Mouse (Mus musculus) megakaryocyte, embryonic 14.5 days (primary cell): ENCODE data around the gene Tmem138. TPM values are rescaled to one million over a fixed set of nuclear protein-coding genes. Genes with fewer than 3 reads are reported as not detected.

Source experiments
- H3K27me3 ChIP-seq: replicated peaks from 2 replicates; pipeline ENCODE3; 2012; ENCODE audit warnings: inconsistent platforms
- H3K36me3 ChIP-seq: replicated peaks from 2 replicates; pipeline ENCODE3; 2012; ENCODE audit warnings: low read length, inconsistent platforms, mixed read lengths
- H3K4me1 ChIP-seq: 2 replicates; pipeline ENCODE4 v1.6.1; 2012; ENCODE audit warnings: inconsistent platforms
- H3K4me3 ChIP-seq: replicated peaks from 2 replicates; pipeline ENCODE3; 2012; ENCODE audit warnings: moderate library complexity, mild to moderate bottlenecking, inconsistent platforms
- H3K9me3 ChIP-seq: 2 replicates; pipeline ENCODE4 v1.6.1; 2012; ENCODE audit warnings: inconsistent platforms
- FLI1 ChIP-seq: IDR thresholded peaks from 2 replicates; pipeline ENCODE4 v1.6.1; 2012; ENCODE audit warnings: low read length, inconsistent platforms, mixed read lengths
- GATA1 ChIP-seq: IDR thresholded peaks from 3 replicates; pipeline ENCODE4 v1.6.1; 2012; ENCODE audit warnings: mixed read lengths, low read length, inconsistent platforms, borderline replicate concordance
- polyA plus RNA-seq: library from polyadenylated mRNA; stranded (reverse); fragments of >175 nt; gene quantifications from 2 replicates; pipeline ENCODE4 v1.2.3, GENCODE M21; 2012; ENCODE audit warnings: low replicate concordance; ENCODE audit not compliant: insufficient read depth

Gene Tmem138
- polyA plus RNA-seq = 2.5 and 5.2 TPM in 2 replicates

DNA sequence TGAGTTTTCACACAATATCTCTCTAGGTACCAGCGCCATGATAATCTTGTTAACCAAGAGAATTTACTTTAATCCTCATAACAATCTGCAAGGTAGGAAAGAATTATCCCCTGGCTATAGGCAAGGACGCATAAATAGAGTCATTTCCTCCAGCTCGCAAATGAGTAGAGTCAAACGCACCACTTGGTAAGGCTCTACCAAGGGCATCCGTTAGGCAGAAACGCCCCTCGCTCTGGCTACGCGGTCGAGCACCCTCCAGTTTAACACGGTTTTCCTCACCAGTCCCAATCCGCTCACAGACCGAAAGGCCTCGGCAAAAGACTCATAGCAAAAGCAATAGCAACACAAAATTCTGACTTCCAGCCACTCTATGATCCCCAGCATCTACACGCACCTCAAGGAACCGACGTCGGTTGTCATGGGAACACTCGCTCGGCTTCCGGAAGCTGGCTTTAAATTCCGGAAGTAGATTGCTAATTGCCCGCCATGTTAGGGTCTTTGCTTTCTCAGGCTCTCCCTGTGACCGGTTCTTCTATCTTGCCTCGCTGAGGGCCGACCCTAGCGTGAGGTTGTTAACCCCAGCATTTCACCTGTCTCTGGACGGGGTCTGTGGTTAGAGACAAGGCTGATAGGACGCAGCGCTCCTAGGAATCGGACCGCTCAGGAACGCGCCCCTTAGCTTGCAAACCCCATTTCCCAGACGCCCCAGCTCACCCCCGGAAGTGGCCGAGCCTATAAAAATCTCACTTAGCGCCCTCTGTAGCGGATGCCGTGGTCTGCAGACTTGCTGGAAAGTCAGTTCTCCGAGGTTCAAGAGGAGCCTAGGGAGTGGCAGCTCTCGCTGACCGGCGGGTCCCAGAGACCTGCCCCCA, at the start of gene Tmem138, which contains the start of gene Cyb561a3:
Gene Tmem138 (minus strand): TSS at position 673 of the 872 bp plus-strand sequence.
Gene Cyb561a3 (plus strand): TSS at position 483 of the 872 bp plus-strand sequence.
- Histone ChIP-seq H3K27me3 (no peaks in the 10 kb centered on the region), H3K4me3 (peak within 1 kb of the TSS; percentile 92), H3K4me1 (peaks cover 54% of the 10 kb centered on the region), H3K36me3 (peaks cover 69% of the 10 kb centered on the region), H3K9me3 (no peaks in the 10 kb centered on the region)
- TF ChIP-seq GATA1 (no peak), FLI1 (peak; percentile 73; the same call in 1 of the 2 replicates)

DNA sequence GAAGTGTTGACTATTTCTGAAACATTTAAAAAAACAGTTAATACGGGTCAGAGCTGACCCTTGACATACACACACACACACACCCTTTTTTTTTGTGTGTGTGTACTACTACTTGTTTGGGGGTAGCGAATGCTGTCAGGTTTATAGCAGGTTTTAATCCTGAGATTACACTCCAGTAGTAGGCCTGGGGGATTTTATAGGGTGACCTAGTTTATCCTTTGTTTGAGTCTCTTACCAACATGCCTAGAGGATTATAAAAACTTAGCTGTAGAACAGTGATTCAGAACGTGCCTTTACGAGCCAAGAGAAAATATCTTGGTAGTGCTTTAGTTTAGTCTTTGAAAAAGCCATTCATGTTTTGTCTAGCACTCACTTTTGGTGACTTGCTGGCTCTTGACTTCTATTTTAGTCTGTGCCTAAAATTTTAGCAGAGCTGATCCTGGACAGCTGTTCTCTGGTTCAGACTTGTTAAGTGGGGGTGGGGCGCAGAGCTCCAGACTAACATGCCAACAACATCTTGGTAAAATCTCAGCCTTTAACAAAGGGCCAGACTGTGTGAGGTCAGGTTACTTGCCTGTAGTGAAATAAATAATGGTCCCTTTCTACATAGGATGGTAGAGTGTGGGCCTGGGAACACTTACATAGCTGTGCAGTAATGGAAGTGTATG, 31.5 kb upstream of the Tmem138 start:
- H3K4me1 ChIP-seq = peaks cover 42% of the 10 kb centered on the region
- no peak overlapping the region for H3K4me3 ChIP-seq
- H3K9me3 ChIP-seq = no peaks in the 10 kb centered on the region
- peaks cover 72% of the 10 kb centered on the region for H3K36me3 ChIP-seq
- H3K27me3 ChIP-seq = no peaks in the 10 kb centered on the region
- no peak for TF ChIP-seq FLI1
- no peak for TF ChIP-seq GATA1

DNA sequence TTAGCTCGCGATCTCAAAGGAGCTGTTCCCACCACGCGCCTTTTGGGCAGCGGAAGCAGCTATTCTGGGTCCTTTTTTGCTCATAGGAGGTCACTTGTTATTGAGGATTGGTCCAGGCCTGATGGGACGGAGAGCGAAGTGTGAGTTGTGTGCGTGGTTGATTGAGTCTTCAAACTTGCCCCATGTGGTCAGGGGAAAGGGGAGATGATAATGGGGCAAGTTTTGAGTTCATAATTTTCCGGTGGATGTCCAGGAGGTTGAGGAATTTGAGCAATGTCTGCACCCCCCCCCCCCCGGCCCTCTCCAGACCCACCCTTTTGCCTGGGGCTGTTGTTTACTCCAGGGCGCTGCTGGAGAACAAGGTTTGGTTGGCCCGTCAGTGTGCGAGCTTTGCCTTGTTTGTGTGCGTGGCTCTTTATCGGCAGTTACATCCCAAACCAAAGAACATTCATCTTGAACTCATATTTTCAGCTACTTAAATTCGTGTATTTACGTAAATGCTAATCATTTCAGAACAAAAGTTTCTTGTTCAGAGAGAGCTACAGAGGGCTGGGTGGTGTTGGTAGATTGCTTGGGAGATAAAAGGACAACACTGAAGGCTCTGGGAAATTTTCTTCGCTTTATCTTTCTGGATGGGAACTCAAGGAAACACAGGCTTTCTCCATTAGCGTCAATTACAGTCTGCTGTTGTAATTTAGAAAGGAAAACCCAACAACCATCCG, 28.9 kb upstream of the Tmem138 start:
- Histone ChIP-seq H3K9me3 (no peaks in the 10 kb centered on the region), H3K27me3 (no peaks in the 10 kb centered on the region), H3K4me1 (peaks cover 68% of the 10 kb centered on the region), H3K4me3 (peak overlapping the region; percentile 97), H3K36me3 (peaks cover 51% of the 10 kb centered on the region)
- TF ChIP-seq FLI1 (no peak), GATA1 (no peak)

DNA sequence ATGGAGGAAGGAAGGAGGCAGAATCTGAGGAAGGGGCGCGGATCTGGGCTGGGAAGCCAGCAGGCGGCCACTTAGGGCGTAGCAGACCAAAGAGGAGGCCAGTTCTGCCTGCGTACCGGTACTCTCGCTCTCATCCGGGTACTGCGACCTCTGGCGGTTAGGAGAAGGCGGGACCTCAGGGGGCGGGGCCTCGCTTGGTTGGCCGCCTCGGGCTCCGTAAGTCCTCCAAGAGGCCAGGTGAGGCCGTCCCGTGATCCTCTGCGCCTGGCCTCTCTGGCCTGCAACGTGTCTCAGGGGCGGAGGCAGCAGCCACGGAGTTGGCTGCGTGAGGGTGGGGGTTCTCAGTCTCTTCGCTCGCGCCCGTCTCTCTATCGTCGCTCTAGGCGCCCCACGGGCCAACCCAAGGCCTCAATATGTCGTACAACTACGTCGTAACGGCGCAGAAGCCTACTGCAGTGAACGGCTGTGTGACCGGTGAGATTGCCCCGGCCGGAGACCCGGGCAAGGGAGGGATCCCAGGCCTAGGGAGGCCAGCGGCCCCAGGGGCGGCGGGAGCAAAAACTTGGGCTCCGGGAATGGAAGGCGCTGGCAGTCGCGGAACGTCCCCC, 28.2 kb upstream of the Tmem138 start, which contains the start of the genes Ddb1 and Tkfc:
Gene Ddb1 (plus strand): TSS at position 35 of the 608 bp plus-strand sequence.
Gene Tkfc (minus strand): TSS at position 362 of the 608 bp plus-strand sequence.
- H3K4me1 ChIP-seq = peaks cover 75% of the 10 kb centered on the region
- no peaks in the 10 kb centered on the region for H3K9me3 ChIP-seq
- TF ChIP-seq FLI1 (no peak), GATA1 (no peak)
- peak within 1 kb of the TSS; percentile 97 for H3K4me3 ChIP-seq
- no peaks in the 10 kb centered on the region for H3K27me3 ChIP-seq
- H3K36me3 ChIP-seq = peaks cover 50% of the 10 kb centered on the region

DNA sequence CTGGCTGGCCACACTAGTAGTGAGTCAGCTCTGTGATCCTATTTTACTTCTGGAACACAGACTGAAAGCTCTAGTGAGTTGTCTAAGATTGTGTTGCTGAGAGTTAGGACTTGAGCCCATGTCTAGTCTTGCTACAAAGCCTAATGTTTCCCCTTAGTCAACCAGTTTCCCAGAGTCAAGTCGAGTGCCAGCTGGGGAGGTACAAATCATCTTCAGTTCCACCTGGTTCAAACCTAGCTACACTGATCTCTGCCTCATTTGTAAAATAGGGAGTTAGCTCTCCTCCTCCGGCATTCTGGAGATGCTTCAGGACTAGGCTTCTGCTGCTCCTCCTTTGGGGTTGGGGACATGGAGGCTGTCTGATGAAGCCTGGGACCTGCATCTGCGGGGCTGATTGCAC, 27.4 kb upstream of the Tmem138 start:
- Histone ChIP-seq H3K4me1 (peaks cover 80% of the 10 kb centered on the region), H3K4me3 (peak overlapping the region; percentile 97), H3K9me3 (no peaks in the 10 kb centered on the region), H3K36me3 (peaks cover 50% of the 10 kb centered on the region), H3K27me3 (no peaks in the 10 kb centered on the region)
- TF ChIP-seq FLI1 (no peak), GATA1 (no peak)

DNA sequence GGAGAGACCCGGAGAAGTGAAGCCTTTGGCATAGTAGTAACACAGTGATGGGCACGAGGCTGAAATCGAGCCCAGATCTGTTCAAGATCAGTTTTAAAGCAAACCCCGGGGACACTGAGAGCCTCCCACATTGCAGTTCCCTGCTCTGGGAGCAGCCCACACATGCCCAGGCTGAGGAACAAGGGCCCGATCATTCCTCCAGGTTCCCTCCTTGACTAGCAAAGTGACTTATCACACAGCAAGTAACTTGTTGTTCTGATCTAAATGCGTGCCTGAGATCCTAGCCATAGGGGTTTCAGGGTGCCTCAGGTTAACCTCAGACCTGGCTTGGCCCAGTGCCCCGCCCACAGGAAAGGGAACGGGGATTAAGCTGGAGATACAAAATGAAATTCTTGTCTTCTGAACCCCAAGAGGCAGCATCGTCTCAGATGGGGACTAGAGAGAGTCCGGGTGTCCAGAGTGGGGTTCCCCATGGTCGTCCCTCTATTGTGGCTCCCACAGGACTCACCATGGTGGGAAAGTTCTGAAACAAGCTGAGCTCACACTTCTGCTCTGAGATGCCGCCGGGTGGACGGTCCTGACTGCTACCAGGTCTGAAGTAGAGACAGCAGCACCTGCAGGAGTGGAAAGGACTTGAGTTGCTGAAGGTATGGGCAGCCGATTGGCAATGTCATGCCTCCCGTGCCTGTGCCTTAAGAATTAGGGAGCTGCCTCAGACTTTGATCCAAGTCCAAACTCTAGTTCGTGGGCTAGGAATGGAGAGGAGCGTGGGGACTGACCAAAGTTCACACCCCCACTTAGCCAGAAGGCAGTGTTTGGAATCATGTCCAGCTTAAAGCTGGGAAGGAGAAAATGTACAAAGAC, 26.7 kb upstream of the Tmem138 start:
- Histone ChIP-seq H3K36me3 (peaks cover 50% of the 10 kb centered on the region), H3K4me3 (peak overlapping the region; percentile 70), H3K4me1 (peaks cover 83% of the 10 kb centered on the region), H3K9me3 (no peaks in the 10 kb centered on the region), H3K27me3 (no peaks in the 10 kb centered on the region)
- no peak for TF ChIP-seq GATA1
- TF ChIP-seq FLI1 = no peak

DNA sequence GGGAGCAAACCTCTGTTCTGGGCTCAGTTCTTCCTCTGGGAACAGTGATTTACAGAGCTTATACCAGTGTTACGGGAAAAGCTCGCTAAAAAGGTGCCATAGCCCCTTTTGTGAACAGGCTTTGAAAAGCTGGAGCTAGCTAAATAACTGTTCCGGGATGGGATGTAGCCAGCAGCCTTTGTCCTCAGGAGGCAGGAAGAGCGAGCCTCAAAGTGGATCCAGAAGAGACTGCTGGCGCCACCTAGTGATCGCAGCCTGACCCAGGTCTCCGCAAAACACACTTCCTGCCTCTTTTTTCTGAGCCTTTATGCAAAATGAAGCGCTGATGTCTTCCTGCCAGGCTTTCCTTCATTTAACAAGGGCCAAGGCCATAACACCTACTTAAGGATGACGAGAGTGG, 25.6 kb upstream of the Tmem138 start:
- H3K4me1 ChIP-seq = peaks cover 89% of the 10 kb centered on the region
- peak overlapping the region; percentile 86 for H3K4me3 ChIP-seq
- no peak for TF ChIP-seq FLI1
- TF ChIP-seq GATA1 = no peak
- H3K9me3 ChIP-seq = no peaks in the 10 kb centered on the region
- peaks cover 50% of the 10 kb centered on the region for H3K36me3 ChIP-seq
- no peaks in the 10 kb centered on the region for H3K27me3 ChIP-seq

DNA sequence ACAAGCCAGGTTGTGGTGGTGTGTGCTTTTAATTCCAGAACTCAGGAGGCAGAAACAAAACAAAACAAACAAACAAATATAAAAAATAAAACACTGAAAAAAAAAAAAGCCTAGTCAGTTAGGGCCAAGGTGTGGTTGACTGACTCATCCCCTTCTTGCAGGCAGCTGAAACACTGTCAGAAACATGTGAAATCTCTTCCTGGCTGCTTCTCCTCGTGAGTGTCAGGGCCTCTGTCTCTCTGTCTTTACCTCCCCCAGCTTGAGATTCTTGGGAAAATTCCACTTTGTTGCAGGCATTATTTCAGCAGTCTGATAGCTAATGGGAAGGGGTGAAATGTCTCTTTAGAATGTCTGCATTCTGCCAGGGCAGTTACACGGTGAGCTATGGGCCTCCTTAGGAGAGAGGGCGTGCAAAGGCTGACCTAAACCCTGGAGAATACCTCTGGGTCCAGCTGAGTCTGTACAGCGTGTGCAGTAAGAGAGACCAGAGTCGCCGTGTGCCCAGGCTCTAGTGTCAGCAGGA, 25.1 kb upstream of the Tmem138 start:
- H3K4me3 ChIP-seq = peak overlapping the region; percentile 86
- TF ChIP-seq FLI1 (no peak), GATA1 (no peak)
- H3K36me3 ChIP-seq = peaks cover 50% of the 10 kb centered on the region
- peaks cover 84% of the 10 kb centered on the region for H3K4me1 ChIP-seq
- no peaks in the 10 kb centered on the region for H3K27me3 ChIP-seq
- H3K9me3 ChIP-seq = no peaks in the 10 kb centered on the region

DNA sequence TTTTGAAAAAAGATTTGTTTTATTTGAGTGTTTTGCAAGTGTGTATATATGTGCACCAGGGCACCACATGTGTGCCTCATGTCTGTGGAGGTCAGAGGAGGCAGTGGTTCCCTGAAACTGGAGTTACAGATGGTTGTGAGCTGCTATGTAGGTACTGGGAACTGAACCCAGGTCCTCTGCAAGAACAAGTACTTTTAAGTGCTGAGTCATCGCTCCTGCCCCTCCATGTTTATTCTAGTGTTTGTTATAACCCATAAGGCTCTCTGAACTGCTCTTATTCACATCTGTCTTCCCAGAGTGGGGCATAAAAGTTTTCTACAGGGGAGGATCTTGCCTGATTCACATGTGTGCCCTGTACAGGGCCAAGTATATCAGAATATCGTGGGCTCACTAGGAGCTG, 22.5 kb upstream of the Tmem138 start:
- no peak overlapping the region for H3K4me3 ChIP-seq
- no peaks in the 10 kb centered on the region for H3K9me3 ChIP-seq
- peaks cover 68% of the 10 kb centered on the region for H3K4me1 ChIP-seq
- H3K36me3 ChIP-seq = peaks cover 68% of the 10 kb centered on the region
- H3K27me3 ChIP-seq = no peaks in the 10 kb centered on the region
- TF ChIP-seq GATA1 (no peak), FLI1 (no peak)
